Mouse (Mus musculus) CH12.LX (cell line): ENCODE results near the gene Gcdh. TPM values are rescaled to one million over a fixed set of nuclear protein-coding genes. Genes with fewer than 3 reads are reported as not detected.

Source experiments
- DNase-seq: peaks from one replicate; pipeline ENCODE4 v3.0.0-alpha.2; 2013; ENCODE audit errors: extremely low read depth
- H3K27ac ChIP-seq: 2 replicates; pipeline ENCODE4 v1.5.1; 2012; ENCODE audit warnings: low read depth, mild to moderate bottlenecking, control low read depth, moderate library complexity; ENCODE audit not compliant: insufficient read depth
- H3K27me3 ChIP-seq: replicated peaks from 2 replicates; pipeline ENCODE3; 2012; ENCODE audit warnings: inconsistent platforms
- H3K36me3 ChIP-seq, 2 experiments: replicated peaks in 1 of 2; 2 replicates each; pipeline versions ENCODE3 to v1.6.1; 2012; ENCODE audit warnings: inconsistent platforms in 1 of 2, low read length in 1 of 2, mild to moderate bottlenecking in 1 of 2, mixed read lengths in 1 of 2, moderate library complexity in 1 of 2; ENCODE audit not compliant: control insufficient read depth in 1 of 2, insufficient read depth in 1 of 2
- H3K4me1 ChIP-seq, 2 experiments: 2 replicates each; pipeline ENCODE4 v1.6.1; 2012; ENCODE audit warnings: inconsistent platforms in 1 of 2, moderate library complexity in 1 of 2; ENCODE audit not compliant: insufficient read depth in 2 of 2, control insufficient read depth in 1 of 2
- H3K4me2 ChIP-seq: 2 replicates; pipeline ENCODE4 v1.6.1; 2012; ENCODE audit warnings: low read depth, mild to moderate bottlenecking, control low read depth; ENCODE audit not compliant: poor library complexity, insufficient read depth, severe bottlenecking
- H3K4me3 ChIP-seq, 3 experiments: fragments of 150-350 bp in 1 of 3; sonication (generic) in 1 of 3; replicated peaks in 1 of 3; 2 replicates each; pipeline versions ENCODE3 to v1.5.1; 2011 to 2012; ENCODE audit warnings: low read depth in 2 of 3, low read length in 2 of 3, mild to moderate bottlenecking in 2 of 3, moderate library complexity in 2 of 3, control low read depth in 1 of 3, improper control_type of control experiment in 1 of 3, inconsistent platforms in 1 of 3, mixed read lengths in 1 of 3; ENCODE audit not compliant: poor library complexity in 1 of 3
- H3K79me2 ChIP-seq: replicated peaks from 2 replicates; pipeline ENCODE4 v1.6.1; 2012; ENCODE audit warnings: mild to moderate bottlenecking, moderate library complexity; ENCODE audit not compliant: control insufficient read depth, poor library complexity, insufficient read depth, severe bottlenecking; ENCODE audit errors: extremely low read depth
- H3K9ac ChIP-seq: 2 replicates; pipeline ENCODE4 v1.6.1; 2012; ENCODE audit warnings: low read depth, mild to moderate bottlenecking, control low read depth, moderate library complexity; ENCODE audit not compliant: insufficient read depth
- H3K9me3 ChIP-seq: replicated peaks from 2 replicates; pipeline ENCODE3; 2012; ENCODE audit warnings: low read length, inconsistent platforms, mixed read lengths
- BHLHE40 ChIP-seq: IDR thresholded peaks from 2 replicates; pipeline ENCODE4 v1.6.1; 2011; ENCODE audit warnings: mild to moderate bottlenecking, low read depth, low read length, improper control_type of control experiment
- CHD1 ChIP-seq: IDR thresholded peaks from 2 replicates; pipeline ENCODE4 v1.6.1; 2012; ENCODE audit warnings: low read depth, low read length, improper control_type of control experiment, inconsistent platforms
- CHD2 ChIP-seq: IDR thresholded peaks from 2 replicates; pipeline ENCODE4 v1.6.1; 2011; ENCODE audit warnings: low read length, improper control_type of control experiment
- CTCF ChIP-seq, 2 experiments: IDR thresholded peaks in 1 of 2; conservative IDR thresholded peaks in 1 of 2; 2 replicates each; pipeline ENCODE4 v1.5.1; 2011 to 2012; ENCODE audit warnings: low read depth in 2 of 2, low read length in 2 of 2, improper control_type of control experiment in 1 of 2, inconsistent platforms in 1 of 2, mild to moderate bottlenecking in 1 of 2, moderate library complexity in 1 of 2
- E2F4 ChIP-seq: IDR thresholded peaks from 2 replicates; pipeline ENCODE4 v1.6.1; 2011; ENCODE audit warnings: low read depth, low read length, improper control_type of control experiment; ENCODE audit not compliant: insufficient replicate concordance
- ELF1 ChIP-seq: IDR thresholded peaks from 2 replicates; pipeline ENCODE4 v1.6.1; 2014; ENCODE audit warnings: low read depth, mild to moderate bottlenecking, inconsistent platforms, low read length, improper control_type of control experiment
- HCFC1 ChIP-seq: IDR thresholded peaks from 2 replicates; pipeline ENCODE4 v1.6.1; 2012; ENCODE audit warnings: low read depth, mild to moderate bottlenecking, inconsistent platforms, low read length, improper control_type of control experiment
- IRF4 ChIP-seq: IDR thresholded peaks from 2 replicates; pipeline ENCODE4 v1.6.1; 2014; ENCODE audit warnings: low read depth, mild to moderate bottlenecking, inconsistent platforms, low read length, improper control_type of control experiment
- JUN ChIP-seq: IDR thresholded peaks from 2 replicates; pipeline ENCODE4 v1.6.1; 2011; ENCODE audit warnings: low read depth, mild to moderate bottlenecking, low read length, improper control_type of control experiment, moderate library complexity; ENCODE audit not compliant: insufficient read depth
- KAT2A ChIP-seq: IDR thresholded peaks from 2 replicates; pipeline ENCODE4 v1.6.1; 2012; ENCODE audit warnings: low read length, improper control_type of control experiment, inconsistent platforms; ENCODE audit not compliant: insufficient replicate concordance
- MAX ChIP-seq: IDR thresholded peaks from 2 replicates; pipeline ENCODE4 v1.6.1; 2011; ENCODE audit warnings: low read length, improper control_type of control experiment
- MXI1 ChIP-seq: IDR thresholded peaks from 2 replicates; pipeline ENCODE4 v1.6.1; 2011; ENCODE audit warnings: mild to moderate bottlenecking, low read depth, low read length, improper control_type of control experiment
- MYC ChIP-seq: IDR thresholded peaks from 2 replicates; pipeline ENCODE4 v1.6.1; 2011; ENCODE audit warnings: low read depth, mild to moderate bottlenecking, improper control_type of control experiment, low read length
- NELFE ChIP-seq: IDR thresholded peaks from 2 replicates; pipeline ENCODE4 v1.6.1; 2011; ENCODE audit warnings: low read depth, low read length, improper control_type of control experiment
- POLR2A ChIP-seq: IDR thresholded peaks from 2 replicates; pipeline ENCODE4 v1.6.1; 2011; ENCODE audit warnings: low read depth, mild to moderate bottlenecking, improper control_type of control experiment, low read length
- RAD21 ChIP-seq: IDR thresholded peaks from 2 replicates; pipeline ENCODE4 v1.6.1; 2011; ENCODE audit warnings: low read depth, mild to moderate bottlenecking, low read length, improper control_type of control experiment, moderate library complexity
- RCOR1 ChIP-seq: conservative IDR thresholded peaks from 2 replicates; pipeline ENCODE4 v1.6.1; 2012; ENCODE audit warnings: low read depth, mild to moderate bottlenecking, inconsistent platforms, low read length, improper control_type of control experiment
- SIN3A ChIP-seq: IDR thresholded peaks from 2 replicates; pipeline ENCODE4 v1.6.1; 2012; ENCODE audit warnings: low read length, improper control_type of control experiment, inconsistent platforms
- TBP ChIP-seq: conservative IDR thresholded peaks from 2 replicates; pipeline ENCODE4 v1.6.1; 2011; ENCODE audit warnings: low read depth, low read length, improper control_type of control experiment
- TCF12 ChIP-seq: IDR thresholded peaks from 2 replicates; pipeline ENCODE4 v1.6.1; 2014; ENCODE audit warnings: low read depth, mild to moderate bottlenecking, inconsistent platforms, low read length, improper control_type of control experiment
- UBTF ChIP-seq: IDR thresholded peaks from 2 replicates; pipeline ENCODE4 v1.6.1; 2012; ENCODE audit warnings: low read depth, mild to moderate bottlenecking, inconsistent platforms, low read length, improper control_type of control experiment, moderate library complexity
- USF1 ChIP-seq: IDR thresholded peaks from 2 replicates; pipeline ENCODE4 v1.6.1; 2014; ENCODE audit warnings: low read depth, mild to moderate bottlenecking, inconsistent platforms, low read length, improper control_type of control experiment
- USF2 ChIP-seq: conservative IDR thresholded peaks from 2 replicates; pipeline ENCODE4 v1.6.1; 2011; ENCODE audit warnings: low read depth, low read length, improper control_type of control experiment
- ZKSCAN1 ChIP-seq: IDR thresholded peaks from 2 replicates; pipeline ENCODE4 v1.6.1; 2012; ENCODE audit warnings: low read depth, inconsistent platforms, low read length, improper control_type of control experiment, borderline replicate concordance
- ZMIZ1 ChIP-seq: IDR thresholded peaks from 2 replicates; pipeline ENCODE4 v1.6.1; 2012; ENCODE audit warnings: low read depth, mild to moderate bottlenecking, inconsistent platforms, low read length, improper control_type of control experiment
- ZNF384 ChIP-seq: IDR thresholded peaks from 2 replicates; pipeline ENCODE4 v1.6.1; 2012; ENCODE audit warnings: low read depth, low read length, improper control_type of control experiment, inconsistent platforms
- dilution Hi-C: fragments of 300-500 bp; cut with MboI; formaldehyde crosslinking; loops from 2 replicates; pipeline ENCODE4 v1.14.3; 2020; ENCODE audit warnings: low sequenced_read_pairs; ENCODE audit not compliant: extremely low pct_unique_long_range_greater_than_20kb, extremely low pct_ligation_motif_present
- in situ Hi-C: fragments of 300-500 bp; cut with MboI; formaldehyde crosslinking; loops from 3 replicates; pipeline ENCODE4 v1.14.3; 2019; ENCODE audit warnings: low sequenced_read_pairs, low pct_ligation_motif_present, low pct_unique_long_range_greater_than_20kb, mixed read lengths
- polyA plus RNA-seq: library from polyadenylated mRNA; unstranded; fragments of >175 nt; gene quantifications from 2 replicates; pipeline ENCODE4 v1.2.1, GENCODE M21; 2012; ENCODE audit warnings: low read depth; ENCODE audit not compliant: insufficient read length
- total RNA-seq, 2 experiments: library from RNA; depleted of rRNA; stranded (reverse); fragments of 300-350 nt in 1 of 2; fragments of >200 nt in 1 of 2; gene quantifications; 2 replicates each; pipeline ENCODE4 v1.2.3; 2012 to 2014

The Gcdh gene
- total and polyA plus RNA-seq, 3 experiments: 13.7 to 26.2 (median 16.4) TPM

DNA sequence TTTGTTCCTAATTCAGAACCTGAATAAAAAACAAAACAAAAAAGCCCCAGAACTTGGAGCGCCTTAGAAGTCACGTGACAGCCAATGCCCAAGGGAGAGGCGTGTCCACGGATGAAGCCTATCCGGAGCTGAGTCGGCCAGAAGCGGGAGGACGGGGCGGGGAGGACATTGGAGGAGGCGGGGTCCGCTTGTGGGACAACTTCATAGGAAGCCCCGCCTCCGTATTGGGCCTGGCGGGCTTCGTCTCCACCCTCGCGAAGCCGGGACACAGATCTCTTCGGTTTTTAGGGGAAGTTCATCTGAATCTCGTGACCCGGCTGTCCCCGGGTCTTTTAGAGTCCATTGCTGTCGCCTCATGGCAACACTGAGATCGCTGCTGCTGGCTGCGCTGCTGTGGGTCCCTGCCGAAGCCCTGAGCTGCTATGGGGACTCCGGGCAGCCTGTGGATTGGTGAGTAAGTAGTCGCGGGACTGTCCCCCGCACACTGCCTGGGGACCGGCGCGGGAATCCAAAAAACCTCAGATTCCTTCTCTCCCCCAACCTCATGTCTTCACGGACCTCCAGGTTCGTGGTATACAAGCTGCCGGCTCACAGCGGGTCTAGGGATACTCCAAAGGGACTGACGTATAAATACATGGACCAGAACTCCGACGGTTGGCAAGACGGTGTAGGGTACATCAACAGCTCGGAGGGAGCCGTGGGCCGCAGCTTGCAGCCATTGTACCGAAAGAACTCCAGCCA, 14.9 kb upstream of the Gcdh start, which contains the start of gene Dnase2a:
TSS of gene Dnase2a (plus strand) at position 140 of the 741 bp plus-strand sequence.
- TF ChIP-seq RAD21 (no peak), USF1 (peak; percentile 97), ZNF384 (no peak), SIN3A (0 out of 2 replicates have a peak, but pooled peaks have one; percentile 62), ELF1 (peak; percentile 50; the same call in 1 of the 2 replicates), CHD1 (no peak), MYC (no peak), IRF4 (peak; percentile 42; the same call in 1 of the 2 replicates), HCFC1 (peak; percentile 4; the same call in 1 of the 2 replicates), JUN (no peak), TBP (0 out of 2 replicates have a peak, but pooled peaks have one; percentile 49), NELFE (peak; percentile 75), UBTF (no peak), MXI1 (peak; percentile 74), RCOR1 (no peak), CHD2 (no peak), E2F4 (peak; percentile 65; the same call in 1 of the 2 replicates), TCF12 (peak; percentile 13; the same call in 1 of the 2 replicates), KAT2A (0 out of 2 replicates have a peak, but pooled peaks have one; percentile 10), MAX (peak; percentile 87), ZKSCAN1 (no peak), BHLHE40 (peak; percentile 90), CTCF (conservative IDR thresholded peaks at IDR 0.05 in 1 of 2, IDR thresholded peaks at IDR 0.05 in 1 of 2; ENCODE audit: low read depth in 2 of 2, low read length in 2 of 2) (no peak), USF2 (peak; percentile 97), POLR2A (peak; percentile 81), ZMIZ1 (peak; percentile 37; the same call in 1 of the 2 replicates)
- H3K27me3 ChIP-seq: peaks cover 10% of the 10 kb centered on the region
- H3K36me3 ChIP-seq: peaks cover 12 to 40% of the 10 kb centered on the region in 2 experiments
- peak within 1 kb of the TSS; percentile 63 to 68 (median 64) for H3K4me3 ChIP-seq
- H3K9me3 ChIP-seq: peaks cover 12% of the 10 kb centered on the region
- H3K79me2 ChIP-seq: no peaks in the 10 kb centered on the region
- H3K4me1 ChIP-seq: peaks cover 8 to 17% of the 10 kb centered on the region in 2 experiments
- in situ Hi-C loops: no loop called here
- peak within 1 kb of the TSS; percentile 72 for H3K9ac ChIP-seq
- dilution Hi-C loops: no loop called here
- no peak within 1 kb of the TSS for H3K27ac ChIP-seq
- DNase-seq: peak; percentile 99
- H3K4me2 ChIP-seq: peak within 1 kb of the TSS; percentile 79
